Mouse (Mus musculus): ENCODE data around the gene Dctd.
A peak's percentile ranks its signal among the peaks of the same experiment; 100 is the strongest.

Dctd gene

DNA sequence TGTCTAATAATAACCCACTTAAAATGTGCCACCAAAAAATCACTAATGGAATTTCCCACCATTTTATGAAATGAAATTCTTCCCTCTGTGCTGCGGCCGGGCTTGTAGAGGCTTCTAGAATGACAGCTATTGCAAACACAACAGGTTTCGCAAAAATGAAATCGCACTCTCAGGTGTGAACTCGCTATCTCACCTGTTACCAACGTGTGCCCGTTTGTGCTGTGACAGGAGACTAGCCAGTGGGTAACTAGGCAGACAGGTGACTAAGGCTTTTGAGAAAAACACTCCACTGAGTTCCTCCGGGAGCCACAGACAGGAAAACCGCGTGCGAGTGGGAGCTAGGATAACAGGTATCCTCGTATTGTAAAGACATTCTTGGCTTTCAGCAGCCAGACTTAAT lies at the start of gene Dctd:
Gene Dctd (plus strand): TSS at position 301 of the 400 bp plus-strand sequence.
- DNase-seq, result no peak

DNA sequence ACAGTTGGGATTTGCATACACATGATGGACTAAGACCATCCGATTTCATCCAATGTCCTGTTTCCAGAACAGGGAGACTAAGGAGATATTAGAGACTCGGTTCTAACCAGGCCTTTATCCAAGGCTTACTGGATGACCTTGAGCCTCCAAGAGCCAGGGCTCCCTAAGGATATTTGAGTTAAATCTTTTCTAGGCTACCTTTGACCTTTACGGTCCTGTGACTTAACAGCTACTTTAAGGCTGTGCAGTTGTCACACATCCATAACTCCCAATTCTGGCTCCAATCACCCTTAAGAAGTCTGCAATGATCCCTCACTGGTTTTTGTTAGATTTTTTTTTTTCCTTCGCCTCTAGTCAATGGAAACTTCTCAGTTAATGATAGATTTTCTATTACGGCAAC lies 45.3 kb upstream of the Dctd start:
- DNase-seq, result no peak

DNA sequence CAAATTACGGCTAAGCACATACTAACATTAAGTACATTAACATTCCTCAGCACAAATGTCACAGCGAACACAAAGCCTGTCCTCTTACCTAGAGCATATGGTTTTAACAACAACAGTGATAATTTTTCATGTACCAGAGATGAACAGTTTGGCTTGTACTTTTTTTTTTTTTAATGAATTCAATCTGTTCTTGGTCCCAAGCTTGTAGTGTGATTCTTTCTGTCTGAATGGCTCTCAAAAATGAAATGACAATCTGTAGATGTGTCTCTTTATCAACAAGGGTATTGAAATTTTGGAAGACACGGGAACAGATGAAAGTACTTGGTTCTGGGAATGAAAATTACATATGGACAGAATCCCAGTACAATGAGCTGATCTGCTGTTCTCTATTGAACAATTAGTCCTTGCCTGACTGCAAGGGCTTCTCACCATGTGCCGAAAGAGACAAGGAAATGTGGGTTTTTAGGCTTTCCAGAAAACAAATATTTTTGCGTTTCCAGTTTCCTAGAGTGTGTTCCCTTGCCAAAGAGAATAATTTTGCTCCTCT lies 35.3 kb upstream of the Dctd start:
- DNase-seq, result no peak

DNA sequence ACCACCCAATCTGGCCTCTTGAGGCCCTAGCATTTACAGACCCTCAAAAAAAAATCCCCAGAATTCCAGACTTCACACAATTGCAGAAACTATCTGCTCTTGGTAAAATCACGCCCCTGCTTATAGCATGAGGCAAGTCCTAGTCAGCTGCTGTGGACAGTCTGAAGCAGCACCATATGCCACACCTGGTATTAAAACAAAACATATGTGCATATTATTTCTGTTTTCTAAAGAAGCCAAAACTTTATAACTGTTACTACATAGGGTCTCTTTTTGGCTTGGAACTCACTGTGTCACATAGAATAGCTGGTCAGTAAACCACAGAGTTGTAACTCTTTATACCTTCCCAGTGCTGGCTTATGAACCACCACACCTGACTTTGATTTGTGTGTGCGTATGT lies 24.7 kb upstream of the Dctd start:
- DNase-seq, result no peak

DNA sequence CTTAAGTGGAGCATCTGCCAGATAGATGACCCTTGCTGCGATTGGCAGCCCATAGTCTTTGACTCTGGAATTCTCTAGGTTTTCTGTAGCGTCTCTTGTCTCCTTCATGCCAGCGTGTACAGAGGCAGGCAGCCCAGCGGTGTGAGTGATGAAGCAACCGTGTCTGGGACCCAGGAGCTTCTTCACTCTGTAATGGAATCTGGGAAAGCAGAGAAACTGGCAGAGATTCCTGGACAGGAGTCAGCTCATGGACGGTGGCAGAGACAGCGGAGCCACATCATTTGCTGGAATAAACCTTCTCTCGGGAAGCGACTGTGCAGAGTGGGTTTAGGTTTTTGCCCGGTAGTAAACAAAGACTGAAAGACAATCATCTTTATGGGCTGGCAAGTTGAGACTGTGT lies 16.5 kb upstream of the Dctd start:
- peak; percentile 7 for DNase-seq

DNA sequence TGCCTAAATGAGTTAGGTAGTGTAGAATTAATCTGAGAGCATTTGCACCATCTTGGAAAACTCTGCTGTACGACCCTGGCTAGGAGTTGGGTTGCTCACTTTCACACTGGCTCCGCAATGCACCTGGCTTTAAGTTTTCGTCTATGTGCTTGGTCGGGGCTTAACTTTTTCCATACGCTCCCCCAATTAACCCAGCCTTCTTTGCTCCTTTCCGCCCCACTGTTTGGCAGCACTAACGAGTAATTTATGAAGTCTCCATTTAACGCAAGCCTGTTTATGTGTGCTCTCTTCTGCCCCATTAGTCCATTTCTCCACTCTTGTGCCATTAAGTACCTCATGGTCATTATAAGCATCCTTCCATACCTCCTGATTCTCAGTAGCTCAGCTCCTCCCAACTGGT lies 8.2 kb upstream of the Dctd start:
- DNase-seq, result no peak

DNA sequence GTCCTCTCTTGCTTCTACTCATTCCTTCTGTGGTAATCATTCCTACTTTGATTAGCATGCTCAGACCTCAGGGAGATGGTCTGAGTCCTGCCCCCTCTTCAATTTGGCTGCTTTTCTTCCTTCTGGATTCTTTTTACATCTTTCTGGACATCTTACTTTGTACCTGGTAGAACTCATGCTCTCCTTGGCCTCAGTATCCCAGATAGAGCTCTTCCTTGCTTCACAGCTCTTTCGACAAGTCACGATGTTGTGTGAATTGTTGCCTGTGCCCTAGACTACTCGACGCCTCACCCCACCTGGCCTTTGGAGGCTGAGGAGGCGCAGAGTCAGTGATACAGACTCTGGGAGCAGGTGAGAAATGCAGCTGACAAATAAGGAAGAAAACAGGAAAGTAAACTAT lies 3.5 kb upstream of the Dctd start:
- DNase-seq, result no peak

DNA sequence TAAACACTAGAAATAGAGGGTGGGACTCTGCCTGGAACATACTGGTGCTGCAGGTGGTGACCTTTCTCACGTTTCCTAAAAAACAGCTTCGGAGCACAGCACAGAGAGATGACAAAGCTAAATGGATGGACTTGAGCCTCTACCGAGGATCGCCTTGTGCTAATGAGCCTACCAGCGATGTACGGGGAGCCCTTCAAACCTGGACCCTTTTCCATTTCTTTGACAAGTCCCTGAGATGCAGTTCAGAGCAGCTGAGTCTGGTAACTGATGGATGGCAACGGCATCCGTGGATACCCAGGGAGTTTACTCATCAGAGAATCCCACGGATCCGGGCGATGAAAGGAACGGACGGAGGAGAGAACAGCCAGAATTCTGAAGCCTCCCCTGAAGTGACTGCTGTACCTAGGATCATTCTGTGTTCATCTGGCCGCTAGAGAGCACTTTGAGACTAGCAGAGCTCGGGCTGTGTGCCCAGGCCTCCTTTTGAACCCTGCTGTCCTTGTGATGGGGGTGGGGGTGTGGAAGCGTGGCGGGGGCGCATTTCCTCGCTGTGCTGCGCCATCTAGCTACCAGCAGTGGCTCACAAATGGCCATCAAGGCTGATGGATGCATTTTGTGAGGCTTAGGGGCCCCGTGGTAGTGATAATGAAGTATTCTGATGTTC lies 1.6 kb upstream of the Dctd start:
- peak; percentile 87 to 90 for DNase-seq

DNA sequence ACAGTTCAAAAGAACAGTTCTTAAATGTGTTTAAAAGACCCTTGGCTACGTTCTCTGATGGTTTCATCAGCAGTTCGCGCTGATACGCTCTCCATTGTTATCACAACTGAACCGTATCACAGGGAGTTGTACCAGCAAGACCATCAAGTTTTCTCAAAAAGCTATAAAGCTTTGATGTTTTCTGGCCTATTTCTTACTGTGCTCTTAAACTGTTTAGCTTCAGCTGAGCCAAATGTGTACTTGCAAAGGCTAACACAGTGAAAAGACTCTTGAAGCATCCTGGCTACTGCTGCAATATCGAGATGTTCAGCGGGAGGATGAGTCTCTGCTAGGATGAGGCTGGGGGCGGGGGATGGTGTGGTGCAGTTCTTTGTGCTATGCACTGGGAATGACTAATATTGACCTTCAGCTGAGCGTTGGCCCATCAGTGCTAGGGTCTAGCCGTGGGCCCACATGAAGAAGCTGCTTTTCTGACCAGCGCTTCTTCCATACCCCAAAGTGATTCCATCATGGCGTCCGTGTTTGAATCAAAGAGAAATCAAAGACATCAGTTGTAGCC lies 732 bp upstream of the Dctd start:
- DNase-seq, result peak; percentile 27 to 44

DNA sequence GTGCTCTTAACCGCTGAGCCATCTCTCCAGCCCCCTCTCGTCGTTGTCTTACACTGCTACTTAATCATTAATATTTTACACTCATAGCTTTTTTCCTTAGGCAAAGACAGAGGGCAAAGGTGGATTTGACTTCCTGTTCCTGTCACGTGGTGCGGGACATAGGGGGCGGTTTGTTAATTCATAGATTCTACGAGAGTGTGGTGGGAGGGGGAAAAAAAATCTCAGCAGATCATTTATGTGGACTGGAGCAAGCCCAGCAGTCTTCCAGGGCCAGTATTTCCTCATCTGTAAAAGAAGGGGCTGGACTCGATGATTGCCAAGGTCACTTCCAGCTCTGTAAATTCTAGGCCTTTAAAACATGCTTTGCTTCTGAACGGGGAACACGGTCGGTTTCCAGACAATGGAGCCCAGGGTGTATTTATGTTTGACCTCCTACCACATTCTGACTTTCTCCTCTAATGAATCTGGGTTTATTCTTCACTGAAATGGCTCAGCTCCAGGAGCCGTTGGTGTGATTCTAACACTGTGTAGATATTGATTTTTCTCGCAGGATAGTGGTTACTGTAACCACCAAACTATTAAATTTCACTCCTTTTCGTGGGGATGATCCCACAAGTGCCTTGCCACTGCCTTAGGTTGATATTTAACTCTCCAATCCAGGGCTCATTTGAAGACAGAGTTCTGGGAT lies 1.4 kb downstream of the Dctd start:
- DNase-seq, result no peak

DNA sequence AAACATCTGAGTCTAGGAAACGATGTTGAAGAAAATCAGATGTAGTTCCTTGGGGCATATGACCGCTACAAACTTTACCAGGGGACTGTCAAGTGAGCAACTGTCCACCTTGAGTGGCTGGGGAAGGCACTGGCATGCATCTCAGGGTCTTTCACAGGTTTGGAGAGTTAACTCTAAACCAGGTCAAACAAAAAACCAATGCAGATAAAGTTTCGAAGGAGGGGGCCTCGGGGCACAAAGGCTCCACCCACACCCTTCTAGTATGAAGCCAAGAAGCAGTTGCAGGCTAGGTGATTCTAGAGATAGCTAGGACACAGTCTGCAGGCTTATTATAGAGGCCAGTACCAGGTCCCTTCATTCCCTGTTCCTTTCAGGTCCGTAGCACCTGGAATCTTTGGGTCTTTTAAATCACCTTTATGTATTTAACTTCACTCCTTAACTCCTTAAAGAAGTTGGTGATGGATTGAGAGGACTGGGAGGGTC lies 10.5 kb downstream of the Dctd start:
- DNase-seq, result no peak

DNA sequence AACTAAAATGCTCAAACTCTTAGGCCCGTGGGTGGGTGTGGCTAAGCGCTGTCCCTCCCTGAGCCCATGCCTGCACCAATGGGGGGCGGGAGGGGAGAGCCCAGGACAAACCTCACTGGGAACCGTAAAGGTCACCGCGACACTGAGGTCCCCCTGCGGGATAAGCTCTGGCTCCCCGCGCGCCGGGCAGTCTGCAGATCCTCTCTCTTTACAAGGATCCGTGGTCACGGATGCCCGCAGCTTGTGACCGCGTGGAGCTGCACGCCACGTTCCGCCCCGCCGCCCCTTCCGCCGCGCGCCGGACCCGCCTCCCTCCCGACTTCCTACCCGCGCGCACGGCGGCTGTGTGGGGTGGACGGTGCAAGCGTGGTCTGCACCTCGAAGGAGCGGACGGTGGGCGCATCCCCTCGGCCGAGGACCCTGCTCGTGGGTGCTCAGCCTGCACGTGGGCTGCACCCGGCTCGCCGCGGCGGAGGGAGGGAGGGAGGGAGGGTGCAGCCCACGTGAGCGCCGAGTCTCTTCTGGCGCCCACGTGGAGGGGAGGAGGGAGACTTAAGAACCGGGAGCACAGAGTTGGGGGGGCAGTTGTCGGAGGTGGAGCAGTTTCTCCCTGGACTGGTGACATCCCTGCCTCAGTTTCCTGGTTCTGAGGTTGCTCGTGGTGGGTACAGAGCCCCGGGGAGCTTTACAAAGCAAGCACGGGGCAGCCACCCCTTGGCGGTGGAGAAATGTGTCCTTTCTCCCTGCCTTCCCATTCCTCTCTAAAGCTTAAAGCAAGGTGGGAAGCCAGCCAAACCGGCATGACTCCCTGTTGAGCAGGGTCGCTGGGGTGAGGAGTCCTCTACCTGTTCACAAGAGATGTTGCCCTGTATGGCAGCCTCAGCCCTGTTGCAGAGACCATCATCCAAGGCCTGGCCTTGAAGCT lies 11.2 kb downstream of the Dctd start:
- DNase-seq, result peak; percentile 48 to 57

DNA sequence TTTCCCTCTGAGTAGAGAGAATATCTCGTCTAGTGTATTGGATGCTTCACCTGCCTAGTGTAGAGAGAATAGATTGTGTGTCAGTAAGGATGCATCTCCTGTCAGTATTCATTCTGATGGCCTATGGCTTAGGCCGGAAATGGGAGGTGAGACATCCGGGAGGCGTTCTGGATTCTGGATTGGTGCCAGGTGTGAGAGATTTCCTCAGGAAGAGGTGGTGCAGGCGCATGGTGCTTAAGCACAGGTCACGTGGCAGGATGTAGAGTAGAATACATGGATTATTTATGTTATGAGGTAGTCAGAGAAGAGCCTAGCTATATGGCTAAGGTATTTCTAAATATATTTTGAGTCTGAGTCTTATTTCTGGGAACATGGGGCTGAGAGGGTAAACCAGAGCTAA lies 15.7 kb downstream of the Dctd start:
- peak; percentile 22 to 55 for DNase-seq

DNA sequence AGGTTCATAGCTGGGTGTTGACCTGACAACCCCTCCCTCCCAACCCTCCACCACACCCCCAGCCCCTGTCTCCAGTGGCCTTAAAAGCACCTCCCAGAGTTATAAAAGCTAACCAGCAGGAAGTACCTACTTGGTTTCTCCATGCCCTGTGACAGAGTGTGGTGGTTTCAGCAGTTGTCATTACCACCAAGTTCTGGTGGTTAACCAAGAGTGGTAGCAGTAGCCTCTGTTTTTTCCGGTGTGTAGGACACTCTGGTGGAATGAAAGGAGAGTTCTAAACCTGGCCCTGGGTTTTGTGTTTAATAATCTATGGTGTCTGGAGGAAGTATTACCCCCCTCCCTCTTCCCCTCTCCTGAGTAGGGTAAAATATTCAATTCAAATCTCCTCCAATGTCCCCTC lies 24.1 kb downstream of the Dctd start:
- no peak for DNase-seq

DNA sequence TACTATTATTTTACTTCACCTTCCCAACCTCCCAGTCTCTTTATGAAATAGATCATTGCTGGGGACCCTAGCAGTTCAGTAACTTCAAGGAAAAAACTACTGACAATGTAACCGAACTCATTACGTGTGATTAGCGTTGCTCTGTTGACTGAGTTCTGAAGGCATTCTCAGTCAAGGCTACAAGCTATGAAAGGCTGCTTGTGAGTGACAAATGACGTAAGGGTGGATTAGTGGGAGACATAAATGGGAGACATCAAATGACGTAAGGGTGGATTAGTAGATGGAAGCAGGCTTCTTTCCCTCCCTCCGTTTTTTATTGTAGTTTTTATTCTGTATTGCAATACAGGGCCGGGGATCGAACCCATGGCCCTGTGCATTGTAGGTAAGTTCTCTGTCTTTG lies 26.0 kb downstream of the Dctd start:
- DNase-seq, result no peak

DNA sequence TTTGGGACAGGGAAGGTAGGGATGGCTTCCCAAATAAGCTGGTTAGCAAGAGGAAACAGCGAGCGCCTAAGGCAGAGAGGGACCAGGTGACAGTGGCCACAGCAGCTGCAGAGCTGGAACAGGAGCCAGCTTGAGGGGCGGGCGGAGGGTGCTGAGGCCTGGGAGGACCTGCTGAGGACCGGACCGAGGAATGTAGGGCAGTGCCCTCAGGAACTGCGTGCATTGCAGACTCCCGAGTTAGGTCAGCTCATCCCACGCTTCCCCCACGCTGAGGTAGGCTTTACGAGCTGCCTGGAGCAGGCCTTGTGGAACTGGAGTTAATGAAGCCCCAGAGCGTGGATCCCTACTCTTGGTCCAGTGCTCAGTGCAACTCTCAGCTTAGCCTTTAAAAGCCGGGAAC lies 28.1 kb downstream of the Dctd start:
- no peak for DNase-seq

DNA sequence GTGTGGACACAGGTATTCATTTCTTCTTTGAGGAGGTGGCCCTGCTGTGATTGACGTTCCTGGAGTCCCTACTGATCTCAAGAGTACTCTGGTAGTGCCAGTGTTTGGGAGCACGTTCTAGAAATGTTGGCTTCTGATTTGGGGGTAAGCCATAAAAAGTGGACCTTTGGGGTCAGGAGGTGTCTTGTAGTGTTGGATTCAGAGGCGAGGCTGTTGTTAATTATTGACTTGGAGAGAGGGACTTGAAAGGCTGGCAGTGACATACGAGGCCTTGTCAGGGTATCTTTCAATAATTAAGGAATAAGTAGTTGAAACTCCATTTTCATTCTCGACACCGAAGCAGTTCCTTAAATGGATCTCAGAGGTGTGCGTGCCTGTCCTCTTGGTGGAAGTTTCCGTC lies 31.4 kb downstream of the Dctd start:
- DNase-seq, result no peak

DNA sequence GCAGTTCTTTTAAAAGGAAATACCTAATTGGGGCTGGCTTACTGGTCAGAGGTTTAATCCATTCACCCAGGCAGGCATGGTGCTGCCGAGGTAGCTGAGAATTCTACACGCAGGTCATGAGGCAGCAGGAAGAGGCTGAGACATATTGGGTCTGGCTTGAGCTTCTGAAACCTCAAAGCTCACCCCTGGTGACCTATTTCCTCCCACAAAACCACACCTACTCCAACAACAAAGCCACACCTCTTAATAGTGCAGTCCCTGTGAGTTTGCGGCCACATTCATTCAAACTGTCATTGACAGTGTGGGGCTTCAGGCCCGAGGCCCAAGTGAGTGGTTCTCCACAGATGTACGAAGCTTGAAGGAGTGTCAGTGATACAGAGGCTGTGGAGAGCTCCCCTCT lies 34.4 kb downstream of the Dctd start:
- no peak for DNase-seq

DNA sequence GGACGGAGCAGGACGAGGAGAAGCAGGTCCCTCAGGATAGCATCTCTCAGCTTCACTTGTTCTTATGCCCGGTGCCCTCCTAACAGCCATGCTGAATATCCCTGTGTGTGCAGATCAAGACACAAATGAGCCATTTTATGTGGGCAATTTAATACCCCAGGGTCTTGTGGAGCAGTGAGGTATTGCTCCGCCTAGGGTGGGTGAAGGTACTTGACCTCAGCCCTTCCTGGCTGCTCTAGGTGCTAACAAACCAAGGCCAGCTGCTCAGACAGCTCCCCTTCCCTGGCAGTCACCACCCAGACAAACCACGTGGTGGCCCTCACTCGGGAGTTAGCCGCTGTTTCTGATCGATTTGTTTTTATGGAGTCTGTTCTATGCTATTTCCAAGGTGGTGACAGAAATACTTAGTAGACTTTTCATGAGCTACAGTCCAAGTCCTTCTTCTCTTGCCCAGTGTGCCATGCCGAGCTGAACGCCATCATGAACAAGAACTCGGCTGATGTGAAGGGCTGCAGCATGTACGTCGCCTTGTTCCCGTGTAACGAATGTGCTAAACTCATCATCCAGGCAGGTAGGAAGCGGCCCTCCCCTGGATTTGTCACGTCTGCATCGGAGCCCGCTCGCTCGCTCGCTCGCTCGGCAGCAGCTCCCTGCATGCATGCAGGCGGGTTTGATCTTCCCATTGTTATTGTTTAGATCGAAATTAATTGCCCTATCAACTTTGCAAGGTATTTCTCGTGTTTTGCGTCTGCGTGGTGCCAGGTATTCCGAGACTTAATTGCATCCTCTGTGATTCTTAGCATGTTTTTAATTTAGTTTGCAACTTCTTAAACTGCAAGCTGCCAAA lies 38.1 kb downstream of the Dctd start:
- no peak for DNase-seq

DNA sequence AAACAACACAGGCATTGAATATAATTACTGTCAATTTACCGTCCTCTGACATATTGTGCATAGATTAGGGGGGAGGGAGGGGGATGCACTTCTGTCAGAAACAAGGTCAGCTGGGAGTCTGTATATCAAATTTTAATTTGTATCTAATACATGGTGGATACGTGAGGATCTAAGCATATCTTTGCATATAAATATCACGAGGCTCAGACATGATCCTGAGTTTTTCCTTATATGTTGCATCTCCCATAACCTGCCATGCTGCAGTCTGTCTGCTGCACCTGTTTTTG lies 38.7 kb downstream of the Dctd start:
- no peak for DNase-seq

DNA sequence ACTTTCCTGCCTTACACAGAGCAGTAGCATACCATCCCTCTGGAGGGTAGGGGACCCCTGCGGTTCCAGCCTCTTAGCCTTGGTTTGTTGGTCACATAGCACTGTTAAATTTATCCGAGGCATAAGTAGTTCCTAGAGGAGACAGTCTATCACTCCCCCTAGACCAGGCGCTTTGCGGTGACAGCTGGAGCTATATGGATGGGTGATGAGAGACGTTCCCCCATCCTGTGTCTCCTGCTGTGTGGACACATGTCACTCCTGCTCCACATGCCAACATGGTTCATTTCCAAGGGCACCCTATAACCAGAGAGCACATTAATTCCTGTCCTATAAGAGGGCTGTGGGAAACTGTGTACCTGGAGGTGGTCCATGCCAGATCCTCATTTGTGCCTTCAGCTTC lies 42.1 kb downstream of the Dctd start:
- peak; percentile 17 to 46 for DNase-seq

DNA sequence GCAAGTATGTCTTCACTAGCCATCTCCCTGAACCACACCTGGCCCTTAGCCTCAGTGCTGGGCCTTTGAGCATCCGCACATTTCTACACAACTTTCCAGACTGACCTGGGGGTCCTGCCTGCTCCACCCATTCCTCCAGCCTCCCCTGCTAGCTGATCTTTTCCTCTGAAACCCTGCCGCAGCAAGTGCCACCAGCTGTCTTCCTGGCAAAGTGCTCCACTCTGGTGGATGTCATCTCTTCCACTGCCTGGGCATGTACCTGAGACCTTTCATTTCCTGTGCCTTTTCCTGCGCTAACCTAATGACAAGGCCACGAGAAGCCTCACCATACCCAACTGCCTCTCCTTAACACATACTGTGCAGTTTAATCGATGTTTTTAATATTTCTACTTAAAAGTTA lies 46.9 kb downstream of the Dctd start:
- peak; percentile 16 to 20 for DNase-seq

Measured in cerebellum, postnatal 14 days (tissue).